Mouse (Mus musculus) heart, adult 18-20 months (tissue): ENCODE data around the gene Gspt2. TPM values are rescaled to one million over a fixed set of nuclear protein-coding genes. Genes with fewer than 3 reads are reported as not detected.
"Not testable (repeated sequence)": the region's sequence is repeated elsewhere in the genome, so short reads cannot be mapped to it uniquely, and the experiment has no call there.

ENCODE experiments used
- DNase-seq, 2 experiments: peaks; one replicate each; pipeline ENCODE4 v3.0.0; 2021 to 2022; ENCODE audit warnings: mixed read lengths in 1 of 2
- long read RNA-seq, 2 experiments: library from polyadenylated mRNA; stranded (forward); transcript quantifications; one replicate each; pipeline ENCODE4 v2.0.0; 2021
- total RNA-seq, 2 experiments: library from RNA; stranded (reverse); gene quantifications; 2 replicates each; pipeline ENCODE4 v1.2.3; 2021

Gspt2 gene
- total RNA-seq, result under 1 TPM; 0.46 to 0.69 TPM
- long read RNA-seq, experiment 1, result 0 reads
- long read RNA-seq, experiment 2, partial matches to known transcripts, result 0 of 1 reads
- long read RNA-seq, experiment 2, other reads (novel, unspliced or antisense), result 0 of 1 reads

GRCm38 (mm10) chrX:94635961-94636563 is at the start of gene Gspt2:
Gene Gspt2, plus strand, starts transcription at chrX:94636069.
- peak; percentile 36 to 40 for DNase-seq

- peak; percentile 9 to 15 for DNase-seq
These were observed 10.8 kb upstream of the Gspt2 start for GRCm38 (mm10) chrX:94624835-94625803.

- no peak for DNase-seq
These were observed 1.0 kb downstream of the Gspt2 start for GRCm38 (mm10) chrX:94636911-94637310.

GRCm38 (mm10) chrX:94648541-94648940 is 12.7 kb downstream of the Gspt2 start:
- no peak for DNase-seq

- no peak for DNase-seq
These were observed 21.9 kb downstream of the Gspt2 start for GRCm38 (mm10) chrX:94657734-94658133.

- DNase-seq, result no peak
These were observed 34.9 kb downstream of the Gspt2 start for GRCm38 (mm10) chrX:94670814-94671213.

GRCm38 (mm10) chrX:94674977-94675376 is 39.1 kb downstream of the Gspt2 start:
- peak; percentile 2 to 20 for DNase-seq

GRCm38 (mm10) chrX:94681581-94681980 is 45.7 kb downstream of the Gspt2 start:
- DNase-seq, result not testable (repeated sequence)

GRCm38 (mm10) chrX:94689593-94689992 is 53.7 kb downstream of the Gspt2 start:
- peak in 1 of 2 experiments; percentile 15 for DNase-seq

Other genes with a start within 250 kb of the Gspt2 start
- 100 to 1,000 TPM in 1 of 2 experiments, 10 to 100 TPM in 1; 99.6 to 103 TPM for gene Maged1, start 93.9 kb upstream of the Gspt2 start, total RNA-seq
- 1 to 10 TPM; 4.7 TPM for gene Zxdb, start 88.5 kb downstream of the Gspt2 start, total RNA-seq